Mouse (Mus musculus): ENCODE data around the gene I0C0044D17Rik. TPM values are rescaled to one million over a fixed set of nuclear protein-coding genes. Genes with fewer than 3 reads are reported as not detected.

Gene I0C0044D17Rik
- total and polyA plus RNA-seq, 3 experiments = not detected

- Histone ChIP-seq H3K27ac (no peak overlapping the region), H3K9ac (ENCODE audit: low read depth, low read length) (no peak overlapping the region), H3K4me3 (no peak overlapping the region), H3K79me2 (replicated peaks; ENCODE audit: control insufficient read depth, insufficient read depth, low read length) (no peaks in the 10 kb centered on the region), H3K27me3 (ENCODE audit: control insufficient read depth, insufficient read depth, low read length) (peaks cover 2% of the 10 kb centered on the region; the same call in 1 of the 2 replicates), H3K36me3 (ENCODE audit: control insufficient read depth, insufficient read depth, low read length) (no peaks in the 10 kb centered on the region), H3K4me1 (ENCODE audit: control insufficient read depth, insufficient read depth, low read length) (no peaks in the 10 kb centered on the region)
- intact Hi-C loops (cut with DNase I) = no loop called here
- no peak for TF ChIP-seq EP300 (IDR thresholded peaks at IDR 0.05; ENCODE audit: insufficient read depth, low read depth, low read length)
- TF ChIP-seq POLR2A (IDR thresholded peaks at IDR 0.05; ENCODE audit: insufficient read depth, low read depth, low read length) = no peak
- no peak for TF ChIP-seq CTCF (IDR thresholded peaks at IDR 0.05)
- WGBS = 69% methylated on average over 6 of the region's 6 CpGs
- DNase-seq = no peak
Observed at GRCm38 (mm10) chr4:98777464-98777863, 46.2 kb downstream of the I0C0044D17Rik start.

- intact Hi-C loops (cut with DNase I) = no loop called here
Observed at GRCm38 (mm10) chr4:98776721-98777427, 46.8 kb downstream of the I0C0044D17Rik start.

GRCm38 (mm10) chr4:98773785-98774184 is 49.9 kb downstream of the I0C0044D17Rik start:
- Histone ChIP-seq H3K9ac (ENCODE audit: low read depth, low read length) (no peak overlapping the region), H3K27me3 (ENCODE audit: control insufficient read depth, insufficient read depth, low read length) (peaks cover 2% of the 10 kb centered on the region; the same call in 1 of the 2 replicates), H3K36me3 (ENCODE audit: control insufficient read depth, insufficient read depth, low read length) (no peaks in the 10 kb centered on the region), H3K4me3 (no peak overlapping the region), H3K4me1 (ENCODE audit: control insufficient read depth, insufficient read depth, low read length) (no peaks in the 10 kb centered on the region), H3K27ac (no peak overlapping the region), H3K79me2 (replicated peaks; ENCODE audit: control insufficient read depth, insufficient read depth, low read length) (no peaks in the 10 kb centered on the region)
- TF ChIP-seq EP300 (IDR thresholded peaks at IDR 0.05; ENCODE audit: insufficient read depth, low read depth, low read length) (no peak), POLR2A (IDR thresholded peaks at IDR 0.05; ENCODE audit: insufficient read depth, low read depth, low read length) (no peak), CTCF (IDR thresholded peaks at IDR 0.05) (no peak)
- intact Hi-C loops (cut with DNase I) = no loop called here
- no peak for DNase-seq
- 93% methylated on average over 5 of the region's 5 CpGs for WGBS

More at GRCm38 (mm10) chr4:98776721-98777427, 46.8 kb downstream of the I0C0044D17Rik start:
- H3K27me3 ChIP-seq (ENCODE audit: control insufficient read depth, insufficient read depth, low read length) = peaks cover 2% of the 10 kb centered on the region; the same call in 1 of the 2 replicates
- H3K4me3 ChIP-seq = no peak overlapping the region
- H3K9ac ChIP-seq (ENCODE audit: low read depth, low read length) = no peak overlapping the region
- no peaks in the 10 kb centered on the region for H3K36me3 ChIP-seq (ENCODE audit: control insufficient read depth, insufficient read depth, low read length)
- no peaks in the 10 kb centered on the region for H3K4me1 ChIP-seq (ENCODE audit: control insufficient read depth, insufficient read depth, low read length)
- no peak overlapping the region for H3K27ac ChIP-seq
- WGBS = 85% methylated on average over 10 of the region's 10 CpGs
- no peak for DNase-seq
- H3K79me2 ChIP-seq (replicated peaks; ENCODE audit: control insufficient read depth, insufficient read depth, low read length) = no peaks in the 10 kb centered on the region
- no peak for TF ChIP-seq CTCF (IDR thresholded peaks at IDR 0.05)
- TF ChIP-seq POLR2A (IDR thresholded peaks at IDR 0.05; ENCODE audit: insufficient read depth, low read depth, low read length) = no peak
- TF ChIP-seq EP300 (IDR thresholded peaks at IDR 0.05; ENCODE audit: insufficient read depth, low read depth, low read length) = no peak

Other genes starting within 250 kb of the I0C0044D17Rik start
- gene L1td1, start 97.1 kb downstream of the I0C0044D17Rik start, total RNA-seq (2021) = under 1 TPM in 1 of 2 experiments, not detected in 1; 0.20 TPM
- 0.15 TPM in 1 of 2 replicates, not detected in the other for gene L1td1, start 97.1 kb downstream of the I0C0044D17Rik start, polyA plus RNA-seq (2012; rRNA removed)
- under 1 TPM; 0.50 to 0.84 TPM for gene Kank4, start 6.3 kb downstream of the I0C0044D17Rik start, total RNA-seq (2021)
- 0.51 and 1.2 TPM in 2 replicates for gene Kank4, start 6.3 kb downstream of the I0C0044D17Rik start, polyA plus RNA-seq (2012; rRNA removed)
- 10 to 100 TPM; 15.4 to 17.1 TPM for gene Usp1, start 100.0 kb upstream of the I0C0044D17Rik start, total RNA-seq (2021)
- 4.1 and 4.9 TPM in 2 replicates for gene Usp1, start 100.0 kb upstream of the I0C0044D17Rik start, polyA plus RNA-seq (2012; rRNA removed)
- 1 to 10 TPM; 4.0 to 5.0 TPM for gene Angptl3, start 207.1 kb upstream of the I0C0044D17Rik start, total RNA-seq (2021)
- gene Angptl3, start 207.1 kb upstream of the I0C0044D17Rik start, polyA plus RNA-seq (2012; rRNA removed) = 0.72 and 1.4 TPM in 2 replicates